Mouse (Mus musculus) neural tube, embryonic 14.5 days (tissue): ENCODE results near the gene Hoxb9. TPM values are rescaled to one million over a fixed set of nuclear protein-coding genes. Genes with fewer than 3 reads are reported as not detected.
A peak's percentile ranks its signal among the peaks of the same experiment; 100 is the strongest.

Source experiments
- ATAC-seq: fragments of 200-750 bp; cut with Nextera tagmentation; 2 replicates; pipeline ENCODE4 v1.8.0; 2017; ENCODE audit warnings: low read depth, mild to moderate bottlenecking, moderate TSS enrichment, moderate library complexity
- H3K27ac ChIP-seq: fragments of 300-500 bp; sonication (generic); 2 replicates; pipeline ENCODE4 v1.5.1; 2014; ENCODE audit warnings: low read depth, mild to moderate bottlenecking, control low read depth, low read length, moderate library complexity, mixed read lengths
- H3K27me3 ChIP-seq: fragments of 300-500 bp; sonication (generic); 2 replicates; pipeline ENCODE4 v1.6.1; 2014; ENCODE audit warnings: low read length; ENCODE audit not compliant: control insufficient read depth, insufficient read depth
- H3K36me3 ChIP-seq: fragments of 300-500 bp; sonication (generic); 2 replicates; pipeline ENCODE4 v1.6.1; 2014; ENCODE audit warnings: low read length, mixed read lengths; ENCODE audit not compliant: control insufficient read depth, insufficient read depth
- H3K4me1 ChIP-seq: fragments of 300-500 bp; sonication (generic); 2 replicates; pipeline ENCODE4 v1.6.1; 2014; ENCODE audit warnings: low read length; ENCODE audit not compliant: control insufficient read depth, insufficient read depth
- H3K4me2 ChIP-seq: fragments of 300-500 bp; sonication (generic); 2 replicates; pipeline ENCODE4 v1.6.1; 2014; ENCODE audit warnings: mild to moderate bottlenecking, low read depth, low read length, control low read depth
- H3K4me3 ChIP-seq: fragments of 300-500 bp; sonication (generic); 2 replicates; pipeline ENCODE4 v1.5.1; 2014; ENCODE audit warnings: low read depth, low read length, control low read depth, mixed read lengths
- H3K9ac ChIP-seq: fragments of 300-500 bp; sonication (generic); replicated peaks from 2 replicates; pipeline ENCODE4 v1.6.1; 2014; ENCODE audit warnings: low read depth, mild to moderate bottlenecking, control low read depth, low read length, mixed read lengths
- H3K9me3 ChIP-seq: fragments of 300-500 bp; sonication (generic); 2 replicates; pipeline ENCODE4 v1.6.1; 2016; ENCODE audit warnings: low read length; ENCODE audit not compliant: control insufficient read depth
- WGBS: fragments of 180-500 bp; shearing (Covaris S2); extraction: QIAGEN DNeasy Blood & Tissue Kit; methylation state at CpG from one replicate; pipeline ENCODE4 v1.1.7; 2014; 5-methylcytosine and 5-hydroxymethylcytosine counted together
- polyA plus RNA-seq: library from polyadenylated mRNA; unstranded; fragments of >200 nt; fragmentation: Nextera tagmentation; extraction: Ambion mirVana; gene quantifications from 2 replicates; pipeline ENCODE4 v1.2.1, GENCODE M21; 2014

Hoxb9 gene
- polyA plus RNA-seq, 1 experiment from 2014 or later: 114 TPM

GRCm38 (mm10) chr11:96263636-96264389 lies 7.4 kb upstream of the Hoxb9 start:
- Histone ChIP-seq H3K27ac (peak overlapping the region; percentile 44; the same call in 1 of the 2 replicates), H3K27me3 (no peaks in the 10 kb centered on the region), H3K4me1 (peaks cover 52% of the 10 kb centered on the region), H3K9ac (peak overlapping the region; percentile 47), H3K4me3 (no peak overlapping the region), H3K9me3 (no peaks in the 10 kb centered on the region), H3K4me2 (peak overlapping the region; percentile 40), H3K36me3 (no peaks in the 10 kb centered on the region)
- no peak for ATAC-seq
- 10% methylated on average over 33 of the region's 33 CpGs for WGBS

- no peak for ATAC-seq
- Histone ChIP-seq H3K36me3 (no peaks in the 10 kb centered on the region), H3K4me3 (no peak overlapping the region), H3K4me1 (peaks cover 59% of the 10 kb centered on the region), H3K4me2 (0 out of 2 replicates have a peak overlapping the region, but pooled peaks have one; percentile 40), H3K9ac (peak overlapping the region; percentile 47; the same call in 1 of the 2 replicates), H3K27ac (no peak overlapping the region; the same call in 1 of the 2 replicates), H3K9me3 (no peaks in the 10 kb centered on the region), H3K27me3 (no peaks in the 10 kb centered on the region)
- 30% methylated on average over 8 of the region's 8 CpGs for WGBS
Observed at GRCm38 (mm10) chr11:96264390-96265020, 6.8 kb upstream of the Hoxb9 start.

- Histone ChIP-seq H3K4me1 (peaks cover 62% of the 10 kb centered on the region), H3K9ac (no peak overlapping the region; the same call in 1 of the 2 replicates), H3K9me3 (no peaks in the 10 kb centered on the region), H3K4me2 (peak overlapping the region; percentile 23), H3K4me3 (no peak overlapping the region), H3K27me3 (no peaks in the 10 kb centered on the region), H3K36me3 (no peaks in the 10 kb centered on the region), H3K27ac (peak overlapping the region; percentile 48; the same call in 1 of the 2 replicates)
- WGBS: 7% methylated on average over 7 of the region's 7 CpGs
- ATAC-seq: peak; percentile 26; the same call in 1 of the 2 replicates
Observed at GRCm38 (mm10) chr11:96265954-96266353, 5.3 kb upstream of the Hoxb9 start.

GRCm38 (mm10) chr11:96267021-96267920 lies 4.0 kb upstream of the Hoxb9 start:
- H3K9me3 ChIP-seq: no peaks in the 10 kb centered on the region
- no peak overlapping the region for H3K4me3 ChIP-seq
- peak overlapping the region; percentile 23; the same call in 1 of the 2 replicates for H3K4me2 ChIP-seq
- peak overlapping the region; percentile 39; the same call in 1 of the 2 replicates for H3K27ac ChIP-seq
- ATAC-seq: no peak
- no peaks in the 10 kb centered on the region for H3K36me3 ChIP-seq
- H3K9ac ChIP-seq: 0 out of 2 replicates have a peak overlapping the region, but pooled peaks have one; percentile 12
- WGBS: 44% methylated on average over 7 of the region's 7 CpGs
- peaks cover 59% of the 10 kb centered on the region for H3K4me1 ChIP-seq
- no peaks in the 10 kb centered on the region for H3K27me3 ChIP-seq

- Histone ChIP-seq H3K4me2 (peak overlapping the region; percentile 100; the same call in 1 of the 2 replicates), H3K9ac (peak overlapping the region; percentile 100; the same call in 1 of the 2 replicates), H3K4me3 (no peak overlapping the region), H3K36me3 (no peaks in the 10 kb centered on the region), H3K4me1 (peaks cover 53% of the 10 kb centered on the region), H3K27me3 (no peaks in the 10 kb centered on the region), H3K9me3 (no peaks in the 10 kb centered on the region), H3K27ac (peak overlapping the region; percentile 64)
- ATAC-seq: no peak
- 31% methylated on average over 1 of the region's 1 CpGs for WGBS
Observed at GRCm38 (mm10) chr11:96268031-96268745, 3.1 kb upstream of the Hoxb9 start.

- Histone ChIP-seq H3K27me3 (no peaks in the 10 kb centered on the region), H3K9me3 (no peaks in the 10 kb centered on the region), H3K36me3 (no peaks in the 10 kb centered on the region), H3K9ac (peak overlapping the region; percentile 100), H3K4me1 (peaks cover 44% of the 10 kb centered on the region), H3K4me2 (peak overlapping the region; percentile 100), H3K4me3 (peak overlapping the region; percentile 95), H3K27ac (peak overlapping the region; percentile 100)
- under 1% methylated on average over 19 of the region's 19 CpGs for WGBS
- ATAC-seq: peak; percentile 26; the same call in 1 of the 2 replicates
Observed at GRCm38 (mm10) chr11:96269869-96270268, 1.4 kb upstream of the Hoxb9 start.

- ATAC-seq: peak; percentile 25; the same call in 1 of the 2 replicates
- H3K4me3 ChIP-seq: peak overlapping the region; percentile 95
- H3K4me2 ChIP-seq: peak overlapping the region; percentile 100
- peaks cover 50% of the 10 kb centered on the region for H3K4me1 ChIP-seq
- no peaks in the 10 kb centered on the region for H3K9me3 ChIP-seq
- WGBS: under 1% methylated on average over 52 of the region's 52 CpGs
- H3K27me3 ChIP-seq: no peaks in the 10 kb centered on the region
- H3K36me3 ChIP-seq: no peaks in the 10 kb centered on the region
- H3K27ac ChIP-seq: peak overlapping the region; percentile 100
- H3K9ac ChIP-seq: peak overlapping the region; percentile 100
Observed at GRCm38 (mm10) chr11:96271541-96272011, 319 bp downstream of the Hoxb9 start.
